23 mouse cellular contexts compared by ENCODE assay signal in genomic region chr15:81010114-81010513, GRCm38 (mm10). TPM values are rescaled to one million over a fixed set of nuclear protein-coding genes. Genes with fewer than 3 reads are reported as not detected.
DNase-seq lines count a peak whose midpoint lies in the region; ATAC-seq and TF ChIP-seq lines count a peak whose summit lies in the region.
"Had no signal": no experiment of that assay in that cellular context is flagged by ENCODE, and none has a peak within 500 bp of the region (broad histone marks: within the 10 kb centered on the region; RNA-seq: fewer than 3 reads in every experiment).

No protein-coding gene starts in this region.

- H3K4me3 ChIP-seq in hindbrain, embryonic 13.5 days = no peak overlapping the region
- H3K4me3 ChIP-seq in hindbrain, embryonic 11.5 days (ENCODE audit: low read depth, low read length) = no peak overlapping the region
- H3K4me3 ChIP-seq in midbrain, postnatal 0 days (ENCODE audit: low read depth, low read length) = no peak overlapping the region
- H3K4me3 ChIP-seq in midbrain, embryonic 16.5 days (ENCODE audit: low read depth, low read length) = no peak overlapping the region
- H3K4me3 ChIP-seq: heart, adult 2 months; heart, embryonic 15.5 days; lung, embryonic 15.5 days; neural tube, embryonic 13.5 days had no signal

- H3K36me3 ChIP-seq in hindbrain, embryonic 13.5 days = peaks cover 93% of the 10 kb centered on the region
- 0 out of 2 replicates have a peak, but pooled peaks cover under 1% of the 10 kb centered on the region for H3K36me3 ChIP-seq in hindbrain, embryonic 11.5 days (ENCODE audit: control insufficient read depth, insufficient read depth, low read length)
- peaks cover 79% of the 10 kb centered on the region for H3K36me3 ChIP-seq in midbrain, postnatal 0 days (ENCODE audit: insufficient read depth, low read length)
- H3K36me3 ChIP-seq in midbrain, embryonic 16.5 days (ENCODE audit: control insufficient read depth, insufficient read depth, low read length) = peaks cover 40% of the 10 kb centered on the region

- no peaks in the 10 kb centered on the region for H3K27me3 ChIP-seq in hindbrain, embryonic 13.5 days
- H3K27me3 ChIP-seq in hindbrain, embryonic 11.5 days (ENCODE audit: control insufficient read depth, insufficient read depth, low read length) = no peaks in the 10 kb centered on the region
- no peaks in the 10 kb centered on the region for H3K27me3 ChIP-seq in midbrain, postnatal 0 days (ENCODE audit: insufficient read depth, low read length)
- H3K27me3 ChIP-seq in midbrain, embryonic 16.5 days (ENCODE audit: control insufficient read depth, insufficient read depth, low read depth, low read length) = no peaks in the 10 kb centered on the region
- H3K27me3 ChIP-seq: heart, embryonic 15.5 days; lung, embryonic 15.5 days; neural tube, embryonic 13.5 days had no signal

- peak; percentile 44 to 57 for DNase-seq in cerebellum, postnatal 25 days
- DNase-seq in hindbrain, embryonic 11.5 days (ENCODE audit: low spot score) = no peak
- DNase-seq in midbrain, postnatal 0 days (ENCODE audit: low spot score) = peak; percentile 23
- no peak for DNase-seq in kidney, adult 8-10 months
- DNase-seq: adrenal gland, postnatal 14 days; gastrocnemius, postnatal 14 days; heart, adult 2 months; heart, postnatal 4 days; kidney, adult 9 months; kidney, postnatal 36 days; layer of hippocampus, adult 9-11 months; lung, postnatal 4 days; right cerebral cortex, adult 18-20 months had no signal

- no peak for TF ChIP-seq CTCF in midbrain, postnatal 0 days (IDR thresholded peaks at IDR 0.05)

- no peak overlapping the region for H3K4me2 ChIP-seq in hindbrain, embryonic 13.5 days
- no peak overlapping the region for H3K4me2 ChIP-seq in hindbrain, embryonic 11.5 days (replicated peaks; ENCODE audit: low read depth, low read length)
- no peak overlapping the region for H3K4me2 ChIP-seq in midbrain, postnatal 0 days (ENCODE audit: low read depth, low read length, poor library complexity, severe bottlenecking)
- no peak overlapping the region for H3K4me2 ChIP-seq in midbrain, embryonic 16.5 days (ENCODE audit: low read length)
- H3K4me2 ChIP-seq: heart, embryonic 15.5 days; lung, embryonic 15.5 days; neural tube, embryonic 13.5 days had no signal

- H3K9me3 ChIP-seq in hindbrain, embryonic 13.5 days = no peaks in the 10 kb centered on the region
- H3K9me3 ChIP-seq in hindbrain, embryonic 11.5 days (ENCODE audit: control insufficient read depth, low read length) = no peaks in the 10 kb centered on the region
- H3K9me3 ChIP-seq in midbrain, postnatal 0 days (ENCODE audit: low read length) = no peaks in the 10 kb centered on the region
- H3K9me3 ChIP-seq in midbrain, embryonic 16.5 days (replicated peaks; ENCODE audit: control insufficient read depth, low read length, poor library complexity, severe bottlenecking) = no peaks in the 10 kb centered on the region
- H3K9me3 ChIP-seq: G1E; heart, embryonic 15.5 days; lung, embryonic 15.5 days; neural tube, embryonic 13.5 days had no signal

- WGBS in hindbrain, embryonic 13.5 days = 81% methylated on average over 7 of the region's 7 CpGs
- 83% methylated on average over 7 of the region's 7 CpGs for WGBS in hindbrain, embryonic 11.5 days
- WGBS in midbrain, postnatal 0 days = 89% methylated on average over 7 of the region's 7 CpGs
- WGBS in midbrain, embryonic 16.5 days = 90% methylated on average over 7 of the region's 7 CpGs

- no peak overlapping the region for H3K9ac ChIP-seq in hindbrain, embryonic 13.5 days
- H3K9ac ChIP-seq in hindbrain, embryonic 11.5 days (ENCODE audit: low read depth, low read length) = no peak overlapping the region
- H3K9ac ChIP-seq in midbrain, postnatal 0 days (replicated peaks; ENCODE audit: low read length, poor library complexity, severe bottlenecking) = no peak overlapping the region
- no peak overlapping the region for H3K9ac ChIP-seq in midbrain, embryonic 16.5 days (ENCODE audit: low read depth, low read length)
- H3K9ac ChIP-seq: heart, embryonic 15.5 days; liver, embryonic 14.5 days; lung, embryonic 15.5 days; neural tube, embryonic 13.5 days had no signal

- ATAC-seq in cerebellum, adult (ENCODE audit: insufficient number of reproducible peaks, low FRiP score, low TSS enrichment) = no peak
- ATAC-seq in hindbrain, embryonic 13.5 days (ENCODE audit: low FRiP score) = no peak
- ATAC-seq in hindbrain, embryonic 11.5 days (ENCODE audit: low FRiP score) = no peak
- no peak for ATAC-seq in midbrain, postnatal 0 days (ENCODE audit: low FRiP score)
- ATAC-seq in midbrain, embryonic 16.5 days = no peak
- ATAC-seq: activated CD4-positive, CD25-positive, alpha-beta regulatory T cell, adult 4 months had no signal

- peak overlapping the region; percentile 20 for H3K27ac ChIP-seq in hindbrain, embryonic 13.5 days
- no peak overlapping the region for H3K27ac ChIP-seq in hindbrain, embryonic 11.5 days (ENCODE audit: low read depth, low read length)
- no peak overlapping the region for H3K27ac ChIP-seq in midbrain, postnatal 0 days (ENCODE audit: low read depth, low read length)
- no peak overlapping the region for H3K27ac ChIP-seq in midbrain, embryonic 16.5 days (ENCODE audit: low read length)
- H3K27ac ChIP-seq: heart, adult 2 months; heart, embryonic 15.5 days; liver, embryonic 14.5 days; lung, embryonic 15.5 days; neural tube, embryonic 13.5 days; stomach, postnatal 0 days had no signal

- 0 out of 2 replicates have a peak, but pooled peaks cover 3% of the 10 kb centered on the region for H3K4me1 ChIP-seq in hindbrain, embryonic 13.5 days (replicated peaks)
- no peaks in the 10 kb centered on the region for H3K4me1 ChIP-seq in hindbrain, embryonic 11.5 days (replicated peaks; ENCODE audit: control insufficient read depth, insufficient read depth, low read length)
- no peaks in the 10 kb centered on the region for H3K4me1 ChIP-seq in midbrain, postnatal 0 days (ENCODE audit: insufficient read depth, low read length)
- H3K4me1 ChIP-seq in midbrain, embryonic 16.5 days (ENCODE audit: control insufficient read depth, insufficient read depth, low read length) = no peaks in the 10 kb centered on the region
- H3K4me1 ChIP-seq: heart, embryonic 15.5 days; lung, embryonic 15.5 days; neural tube, embryonic 13.5 days had no signal

RNA-seq across cellular contexts. Expression of gene Sgsm3, which starts 32.5 kb away (rescaled TPM):
- polyA plus RNA-seq in hindbrain, embryonic 13.5 days (2015; fragmentation: Nextera tagmentation; extraction: Ambion mirVana) = 56.4 and 58.3 TPM in 2 replicates
- 17.4 and 26.5 TPM in 2 replicates for polyA plus RNA-seq in hindbrain, embryonic 11.5 days (2014; fragmentation: Nextera tagmentation; extraction: Ambion mirVana)
- total RNA-seq in midbrain, postnatal 0 days (2014; rRNA removed) = 83.9 and 89.3 TPM in 2 replicates
- polyA plus RNA-seq in midbrain, postnatal 0 days (2015; fragmentation: Nextera tagmentation; extraction: Ambion mirVana) = 68.4 and 70.7 TPM in 2 replicates
- 74.3 and 84.5 TPM in 2 replicates for polyA plus RNA-seq in midbrain, embryonic 16.5 days (2015; fragmentation: Nextera tagmentation; extraction: Ambion mirVana)

Comparison
In these comparisons a context has a peak if more than half of its experiments do, and no peak if none do; other contexts are left out.
1. DNase-seq: peak in cerebellum, postnatal 25 days (2 of 2) and midbrain, postnatal 0 days (single experiment); none in hindbrain, embryonic 11.5 days (single experiment) and kidney, adult 8-10 months (0 of 2).